Mouse (Mus musculus) liver, postnatal 0 days (tissue): ENCODE data around the gene Ppa1.

ENCODE experiments used
- CTCF ChIP-seq: sonication (generic); IDR thresholded peaks from 2 replicates; pipeline ENCODE4 v1.5.1; 2016; ENCODE audit warnings: antibody characterized with exemption, low read depth
- EP300 ChIP-seq: IDR thresholded peaks from 2 replicates; pipeline ENCODE4 v1.6.1; 2016; ENCODE audit warnings: antibody characterized with exemption, low read depth, mild to moderate bottlenecking

DNA sequence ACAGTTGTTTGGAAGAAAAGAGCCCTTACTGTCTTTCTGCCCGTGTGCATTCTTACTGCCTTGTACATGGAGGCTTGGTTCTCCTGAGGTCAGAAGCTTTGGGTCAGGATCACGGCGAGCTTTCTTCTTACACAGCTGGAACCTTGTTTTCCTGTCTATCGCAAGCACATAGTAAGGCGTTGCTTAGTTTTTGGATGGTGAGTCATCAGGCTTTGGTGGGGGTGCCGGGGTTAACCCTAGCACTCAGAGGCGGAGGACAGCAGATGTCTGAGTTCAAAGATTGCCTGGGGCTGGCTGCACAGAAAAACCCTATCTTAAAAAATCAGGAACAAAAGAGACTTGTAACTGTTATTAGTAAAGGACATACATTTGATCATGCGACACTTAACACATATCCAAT, 13.5 kb downstream of the Ppa1 start:
- TF ChIP-seq EP300, result no peak
- no peak for TF ChIP-seq CTCF
